In the genomic region with DNA sequence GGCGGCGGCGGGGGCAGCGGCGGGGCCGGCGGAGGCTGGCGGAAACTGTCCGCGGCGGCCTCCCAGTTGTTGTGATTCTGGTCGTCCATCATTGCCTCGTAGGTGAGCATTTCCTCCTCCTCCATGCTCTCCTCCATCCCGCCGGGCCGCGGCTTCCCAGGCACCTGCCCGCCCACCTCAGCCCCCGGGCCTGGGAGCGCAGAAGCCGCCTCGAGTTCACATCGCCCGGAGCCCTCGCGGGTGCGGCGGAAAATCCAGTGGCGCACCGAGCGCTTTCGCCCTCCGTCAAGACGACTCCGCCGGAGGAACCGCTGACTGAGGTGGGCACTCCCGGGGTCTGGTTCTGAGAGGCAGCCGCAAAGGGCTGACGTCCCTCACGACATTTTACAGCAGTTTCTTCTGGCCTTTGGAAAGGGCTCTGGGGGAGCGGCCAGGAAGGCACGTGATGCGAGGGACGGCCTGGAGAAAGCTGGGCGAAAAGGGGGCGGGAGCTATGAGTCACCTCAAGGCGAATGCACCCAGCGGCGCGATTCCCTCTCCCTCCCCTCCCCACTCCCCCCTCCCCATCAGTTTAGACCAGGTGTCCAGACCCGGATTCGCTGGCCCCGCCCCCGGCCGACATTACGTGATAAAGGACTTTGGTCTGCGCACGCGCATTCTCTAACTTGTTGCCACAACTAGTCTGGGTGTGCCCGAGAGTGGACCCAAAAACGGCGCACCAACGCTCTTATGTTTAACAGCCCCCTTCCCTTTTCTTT, we compare ENCODE assay signal across 8 mouse cellular contexts. TPM values are rescaled to one million over a fixed set of nuclear protein-coding genes. Genes with fewer than 3 reads are reported as not detected.
DNase-seq lines count a peak whose midpoint lies in the region; ATAC-seq lines count a peak whose summit lies in the region.

Cacul1 (minus strand) TSS at position 444 of the 758 bp plus-strand sequence.

- no peaks in the 10 kb centered on the region for H3K27me3 ChIP-seq in hindbrain, embryonic 15.5 days

- peak within 1 kb of the TSS; percentile 80 for H3K9ac ChIP-seq in hindbrain, embryonic 15.5 days

- H3K36me3 ChIP-seq in hindbrain, embryonic 15.5 days = no peaks in the 10 kb centered on the region

- peak; percentile 98 for ATAC-seq in hindbrain, embryonic 15.5 days (ENCODE audit: low FRiP score, low read depth)

- H3K27ac ChIP-seq in hindbrain, embryonic 15.5 days (replicated peaks) = peak within 1 kb of the TSS; percentile 91

- H3K4me3 ChIP-seq in hindbrain, embryonic 15.5 days = peak within 1 kb of the TSS; percentile 66

- H3K4me1 ChIP-seq in hindbrain, embryonic 15.5 days (replicated peaks) = peaks cover 41% of the 10 kb centered on the region

- H3K4me2 ChIP-seq in hindbrain, embryonic 15.5 days = peak within 1 kb of the TSS; percentile 64

- H3K9me3 ChIP-seq in hindbrain, embryonic 15.5 days = no peaks in the 10 kb centered on the region

- WGBS in hindbrain, embryonic 15.5 days = 0% methylated on average over 62 of the region's 64 CpGs

- peak; percentile 92 for DNase-seq in T-cell, adult 2 months (ENCODE audit: low spot score)
- peak; percentile 97 for DNase-seq in cerebellum, postnatal 36 days
- peak; percentile 92 to 95 for DNase-seq in frontal cortex, postnatal 36 days (ENCODE audit: low spot score in 2 of 2)
- peak; percentile 93 for DNase-seq in left cerebral cortex, adult 11 months (ENCODE audit: low spot score)
- DNase-seq in lung, postnatal 4 days = peak; percentile 96 to 98
- DNase-seq in retina, postnatal 7 days (ENCODE audit: low read depth, low spot score) = peak; percentile 95
- DNase-seq in urinary bladder, adult 2 months (ENCODE audit: low spot score) = peak; percentile 88

RNA-seq across cellular contexts. Expression of gene Cacul1, which starts in this region (rescaled TPM):
- polyA plus RNA-seq in hindbrain, embryonic 15.5 days (2015; fragmentation: Nextera tagmentation; extraction: Ambion mirVana) = 23.8 and 24.1 TPM in 2 replicates
- polyA plus RNA-seq in urinary bladder, adult 2 months (2012; rRNA removed) = 13.8 and 16.8 TPM in 2 replicates

Comparison
In these comparisons a context has a peak if more than half of its experiments do, and no peak if none do; other contexts are left out.
1. Peak in every context shown above with its lines: DNase-seq, ATAC-seq, H3K4me3 ChIP-seq and H3K27ac ChIP-seq.